Mouse (Mus musculus) myocyte (in vitro differentiated cells): ENCODE measurements around the gene Cenpa. TPM values are rescaled to one million over a fixed set of nuclear protein-coding genes. Genes with fewer than 3 reads are reported as not detected.

Source experiments
- H3K27me3 ChIP-seq: one replicate; pipeline ENCODE4 v1.6.1; 2011; ENCODE audit not compliant: control insufficient read depth, insufficient read depth, insufficient read length
- H3K36me3 ChIP-seq: one replicate; pipeline ENCODE4 v1.6.1; 2011; ENCODE audit not compliant: control insufficient read depth, insufficient read depth
- H3K4me2 ChIP-seq: one replicate; pipeline ENCODE4 v1.6.1; 2011; ENCODE audit warnings: low read depth, control low read depth
- H3K4me3 ChIP-seq: one replicate; pipeline ENCODE4 v1.5.1; 2011; ENCODE audit warnings: mild to moderate bottlenecking, control low read depth, moderate library complexity
- H3K79me2 ChIP-seq: one replicate; pipeline ENCODE4 v1.6.1; 2011; ENCODE audit not compliant: control insufficient read depth, insufficient read depth
- H3ac ChIP-seq: one replicate; pipeline ENCODE4 v1.6.1; 2011; ENCODE audit not compliant: control insufficient read depth, insufficient read length
- CEBPB ChIP-seq: IDR thresholded peaks from 2 replicates; pipeline ENCODE4 v1.6.1; 2011; ENCODE audit warnings: mild to moderate bottlenecking, moderate library complexity; ENCODE audit not compliant: poor library complexity, insufficient read depth, severe bottlenecking
- E2F4 ChIP-seq: IDR thresholded peaks from one replicate; pipeline ENCODE4 v1.6.1; 2011; ENCODE audit warnings: mild to moderate bottlenecking, control low read depth, moderate library complexity; ENCODE audit not compliant: insufficient read depth
- MAX ChIP-seq: IDR thresholded peaks from one replicate; pipeline ENCODE4 v1.6.1; 2011; ENCODE audit warnings: low read depth, mild to moderate bottlenecking, control low read depth
- MYOD1 ChIP-seq, 3 experiments: IDR thresholded peaks; one replicate each; pipeline ENCODE4 v1.6.1; 2011; ENCODE audit warnings: control low read depth in 2 of 3, low read depth in 2 of 3, mild to moderate bottlenecking in 2 of 3, moderate library complexity in 1 of 3; ENCODE audit not compliant: insufficient read length in 2 of 3, control insufficient read depth in 1 of 3
- MYOG ChIP-seq, 3 experiments: IDR thresholded peaks; one replicate each; pipeline ENCODE4 v1.6.1; 2011; ENCODE audit warnings: control low read depth in 2 of 3, low read depth in 2 of 3, mild to moderate bottlenecking in 2 of 3; ENCODE audit not compliant: insufficient read length in 2 of 3, control insufficient read depth in 1 of 3, insufficient read depth in 1 of 3
- POLR2A ChIP-seq: IDR thresholded peaks from one replicate; pipeline ENCODE4 v1.6.1; 2011; ENCODE audit warnings: low read depth, mild to moderate bottlenecking, control low read depth, moderate library complexity; ENCODE audit not compliant: insufficient read length
- POLR2AphosphoS2 ChIP-seq: IDR thresholded peaks from one replicate; pipeline ENCODE4 v1.6.1; 2011; ENCODE audit warnings: low read depth, control low read depth; ENCODE audit not compliant: insufficient read length
- REST ChIP-seq: IDR thresholded peaks from one replicate; pipeline ENCODE4 v1.6.1; 2011; ENCODE audit warnings: mild to moderate bottlenecking, control low read depth, moderate library complexity; ENCODE audit not compliant: insufficient read depth, insufficient read length
- SRF ChIP-seq: IDR thresholded peaks from one replicate; pipeline ENCODE4 v1.6.1; 2011; ENCODE audit warnings: low read depth; ENCODE audit not compliant: control insufficient read depth, insufficient read length
- TCF12 ChIP-seq: IDR thresholded peaks from one replicate; pipeline ENCODE4 v1.6.1; 2011; ENCODE audit warnings: mild to moderate bottlenecking, control low read depth; ENCODE audit not compliant: poor library complexity, insufficient read depth, severe bottlenecking
- TCF3 ChIP-seq: IDR thresholded peaks from one replicate; pipeline ENCODE4 v1.6.1; 2011; ENCODE audit warnings: low read depth, control low read depth; ENCODE audit not compliant: insufficient read length
- USF1 ChIP-seq: IDR thresholded peaks from one replicate; pipeline ENCODE4 v1.6.1; 2011; ENCODE audit warnings: low read depth, mild to moderate bottlenecking, control low read depth, moderate library complexity
- polyA plus RNA-seq: library from polyadenylated mRNA; unstranded; fragments of >200 nt; fragmentation: generic; extraction: Trizol; gene quantifications from one replicate; pipeline ENCODE4 v1.2.1, GENCODE M21; 2012; ENCODE audit warnings: missing spikeins

Gene Cenpa
- polyA plus RNA-seq, 1 experiment: 65.3 TPM

GRCm38 (mm10) chr5:30655042-30655441 is 11.5 kb upstream of the Cenpa start:
- no peak for TF ChIP-seq USF1
- no peak for TF ChIP-seq TCF12
- no peak for TF ChIP-seq POLR2A
- no peak for TF ChIP-seq MAX
- TF ChIP-seq MYOD1 (IDR thresholded peaks at IDR 0.05; ENCODE audit: control insufficient read depth in 1 of 3, insufficient read length in 2 of 3, low read depth in 2 of 3): no peak
- TF ChIP-seq REST: no peak
- TF ChIP-seq POLR2AphosphoS2: no peak

GRCm38 (mm10) chr5:30655526-30656195 is 10.9 kb upstream of the Cenpa start:
- Histone ChIP-seq H3K79me2 (no peaks in the 10 kb centered on the region), H3K36me3 (no peaks in the 10 kb centered on the region), H3K4me2 (no peak overlapping the region), H3ac (no peak overlapping the region), H3K4me3 (no peak overlapping the region), H3K27me3 (no peaks in the 10 kb centered on the region)
- no peak for TF ChIP-seq REST
- TF ChIP-seq TCF12: no peak
- TF ChIP-seq CEBPB: no peak
- no peak for TF ChIP-seq TCF3
- TF ChIP-seq POLR2A: no peak
- no peak for TF ChIP-seq MYOG (IDR thresholded peaks at IDR 0.05; ENCODE audit: control insufficient read depth in 1 of 3, insufficient read depth in 1 of 3, insufficient read length in 2 of 3, low read depth in 2 of 3)
- no peak for TF ChIP-seq SRF
- TF ChIP-seq POLR2AphosphoS2: no peak

More at GRCm38 (mm10) chr5:30655042-30655441, 11.5 kb upstream of the Cenpa start:
- H3K36me3 ChIP-seq: no peaks in the 10 kb centered on the region
- H3K4me2 ChIP-seq: no peak overlapping the region
- H3K27me3 ChIP-seq: no peaks in the 10 kb centered on the region
- H3ac ChIP-seq: no peak overlapping the region
- H3K79me2 ChIP-seq: no peaks in the 10 kb centered on the region
- H3K4me3 ChIP-seq: no peak overlapping the region

- no peak overlapping the region for H3K4me2 ChIP-seq
- no peaks in the 10 kb centered on the region for H3K79me2 ChIP-seq
- no peak for TF ChIP-seq POLR2A
- TF ChIP-seq TCF3: no peak
- no peak for TF ChIP-seq E2F4
- no peak for TF ChIP-seq POLR2AphosphoS2
- no peak for TF ChIP-seq SRF
- TF ChIP-seq MYOD1 (IDR thresholded peaks at IDR 0.05; ENCODE audit: control insufficient read depth in 1 of 3, insufficient read length in 2 of 3, low read depth in 2 of 3): no peak
- no peak for TF ChIP-seq TCF12
- no peak for TF ChIP-seq MAX
- TF ChIP-seq MYOG (IDR thresholded peaks at IDR 0.05; ENCODE audit: control insufficient read depth in 1 of 3, insufficient read depth in 1 of 3, insufficient read length in 2 of 3, low read depth in 2 of 3): no peak
- no peak for TF ChIP-seq USF1
- TF ChIP-seq CEBPB: no peak
- no peak for TF ChIP-seq REST
- no peak overlapping the region for H3ac ChIP-seq
- no peaks in the 10 kb centered on the region for H3K36me3 ChIP-seq
- H3K4me3 ChIP-seq: no peak overlapping the region
- H3K27me3 ChIP-seq: no peaks in the 10 kb centered on the region
These were observed 7.5 kb upstream of the Cenpa start for GRCm38 (mm10) chr5:30659042-30659441.

- H3K4me3 ChIP-seq: no peak overlapping the region
- H3K4me2 ChIP-seq: no peak overlapping the region
- H3K79me2 ChIP-seq: no peaks in the 10 kb centered on the region
- no peak overlapping the region for H3ac ChIP-seq
- no peaks in the 10 kb centered on the region for H3K36me3 ChIP-seq
- TF ChIP-seq TCF12 (no peak), CEBPB (no peak), MYOG (IDR thresholded peaks at IDR 0.05; ENCODE audit: control insufficient read depth in 1 of 3, insufficient read depth in 1 of 3, insufficient read length in 2 of 3, low read depth in 2 of 3) (no peak), E2F4 (no peak), POLR2AphosphoS2 (no peak), TCF3 (no peak), MYOD1 (IDR thresholded peaks at IDR 0.05; ENCODE audit: control insufficient read depth in 1 of 3, insufficient read length in 2 of 3, low read depth in 2 of 3) (no peak), USF1 (no peak), SRF (no peak), REST (no peak)
- H3K27me3 ChIP-seq: no peaks in the 10 kb centered on the region
These were observed 6.3 kb upstream of the Cenpa start for GRCm38 (mm10) chr5:30660278-30660677.

GRCm38 (mm10) chr5:30660813-30661212 is 5.8 kb upstream of the Cenpa start:
- no peak for TF ChIP-seq SRF
- no peak for TF ChIP-seq REST
- TF ChIP-seq E2F4: no peak
- no peak for TF ChIP-seq USF1
- TF ChIP-seq MAX: no peak
- TF ChIP-seq MYOG (IDR thresholded peaks at IDR 0.05; ENCODE audit: control insufficient read depth in 1 of 3, insufficient read depth in 1 of 3, insufficient read length in 2 of 3, low read depth in 2 of 3): no peak
- Histone ChIP-seq H3ac (no peak overlapping the region), H3K4me3 (no peak overlapping the region), H3K36me3 (no peaks in the 10 kb centered on the region), H3K4me2 (no peak overlapping the region), H3K79me2 (no peaks in the 10 kb centered on the region), H3K27me3 (no peaks in the 10 kb centered on the region)
